Mouse (Mus musculus) brain, embryonic 18.5 days (tissue): ENCODE results near the gene Wipf3.

Source experiments
- DNase-seq: peaks from one replicate; pipeline ENCODE4 v3.0.0-alpha.2; 2012; ENCODE audit warnings: low read depth, low spot score

The Wipf3 gene

GRCm38 (mm10) chr6:54530182-54530581 lies 100.8 kb downstream of the Wipf3 start:
- DNase-seq: no peak

- DNase-seq: no peak
Observed at GRCm38 (mm10) chr6:54531048-54531481, 101.7 kb downstream of the Wipf3 start.

- no peak for DNase-seq
Observed at GRCm38 (mm10) chr6:54535485-54535884, 106.1 kb downstream of the Wipf3 start.

GRCm38 (mm10) chr6:54537053-54537452 lies 107.7 kb downstream of the Wipf3 start:
- DNase-seq: no peak

GRCm38 (mm10) chr6:54538773-54539173 lies 109.4 kb downstream of the Wipf3 start:
- no peak for DNase-seq

GRCm38 (mm10) chr6:54539396-54539795 lies 110.0 kb downstream of the Wipf3 start:
- DNase-seq: no peak

- DNase-seq: no peak
Observed at GRCm38 (mm10) chr6:54540252-54540887, 111.0 kb downstream of the Wipf3 start.

- no peak for DNase-seq
Observed at GRCm38 (mm10) chr6:54542836-54543235, 113.4 kb downstream of the Wipf3 start.

GRCm38 (mm10) chr6:54543646-54544045 lies 114.2 kb downstream of the Wipf3 start:
- DNase-seq: no peak

GRCm38 (mm10) chr6:54548314-54549019 lies 119.1 kb downstream of the Wipf3 start:
- no peak for DNase-seq

- no peak for DNase-seq
Observed at GRCm38 (mm10) chr6:54549311-54549710, 119.9 kb downstream of the Wipf3 start.

- no peak for DNase-seq
Observed at GRCm38 (mm10) chr6:54550801-54551323, 121.5 kb downstream of the Wipf3 start.

- no peak for DNase-seq
Observed at GRCm38 (mm10) chr6:54552721-54553413, 123.5 kb downstream of the Wipf3 start.
